Mouse (Mus musculus): Measurements from ENCODE around the gene Grcc10.

Grcc10 gene

DNA sequence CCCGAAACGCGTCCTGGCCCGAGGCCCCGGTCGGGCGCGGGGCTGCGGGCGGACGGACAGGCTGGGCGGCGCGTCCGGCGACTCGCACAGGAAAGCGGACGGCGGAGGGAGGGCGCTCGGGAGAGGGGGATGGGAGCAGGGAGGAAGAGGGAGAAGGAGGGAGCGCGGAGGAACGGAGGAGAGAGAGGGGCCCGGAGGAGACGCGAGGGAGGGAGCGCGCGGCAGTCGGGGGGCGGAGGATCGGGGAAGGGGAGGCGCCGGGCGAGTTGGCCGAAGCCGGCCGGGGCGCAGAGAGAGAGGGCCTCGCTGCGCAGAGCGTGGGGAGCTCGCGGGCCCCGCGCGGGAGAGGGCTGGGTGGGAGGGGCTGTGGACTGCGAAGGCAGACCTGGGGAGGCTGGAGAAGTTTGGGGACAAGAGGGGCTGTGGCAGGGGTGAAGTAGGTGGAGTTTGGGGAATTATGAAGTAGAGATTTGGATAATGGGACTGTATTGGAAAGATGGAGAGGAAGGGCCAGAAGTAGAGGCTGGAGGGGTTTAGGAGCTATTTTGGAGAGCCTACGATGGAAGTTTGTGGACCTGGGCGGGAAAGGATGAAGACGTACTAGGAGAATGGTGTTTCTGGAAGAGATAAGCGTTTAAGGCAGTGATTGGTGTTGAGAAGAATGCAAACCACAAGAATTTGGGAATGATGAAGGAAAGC is 15.6 kb upstream of the Grcc10 start:
- DNase-seq, result peak; percentile 85

- DNase-seq, result peak; percentile 64
Measured at GRCm38 (mm10) chr6:124755831-124756595, 14.8 kb upstream of the Grcc10 start, which contains the start of the genes Gm45234 and Atn1. Gene Gm45234, minus strand, starts transcription at chr6:124756021. Gene Atn1, minus strand, starts transcription at chr6:124756524.

DNA sequence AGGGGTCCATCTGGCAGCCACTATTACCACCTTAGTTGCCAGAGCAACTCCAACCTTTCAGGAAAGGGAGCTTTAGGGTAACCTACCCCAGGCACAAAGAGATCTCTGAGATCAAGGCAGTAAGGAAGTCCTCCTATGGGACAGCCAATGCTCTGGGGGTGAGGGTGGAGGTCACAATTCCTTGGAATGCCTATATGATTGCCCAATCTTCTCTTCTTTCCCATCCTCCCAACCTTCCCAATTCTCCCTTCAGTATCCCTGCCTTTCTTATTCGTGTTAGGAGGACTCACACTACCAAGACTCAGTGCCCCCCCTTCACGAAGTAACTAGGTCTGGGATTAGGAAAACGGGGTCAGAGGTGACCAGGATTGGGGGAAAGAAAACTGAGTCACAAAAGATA is 14.1 kb upstream of the Grcc10 start:
- DNase-seq, result no peak

DNA sequence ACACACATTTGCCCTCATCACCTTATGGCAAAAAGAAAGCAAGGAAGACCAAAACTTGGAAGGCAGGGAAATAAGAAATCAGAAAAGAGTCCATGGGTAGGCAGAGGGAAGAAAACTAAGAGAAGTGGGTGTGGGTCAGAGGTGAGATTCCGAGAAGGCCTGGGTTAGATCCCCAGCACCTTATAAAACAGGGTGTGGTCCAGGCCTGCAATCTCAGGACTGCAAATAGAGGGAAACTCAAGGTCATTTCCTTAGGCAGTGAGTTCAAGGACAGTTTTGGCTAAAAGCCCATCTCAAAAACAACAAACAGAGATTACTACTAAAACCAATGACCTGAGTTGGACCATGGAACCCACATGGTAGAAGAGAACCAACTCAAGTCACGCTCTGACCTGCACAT is 12.7 kb upstream of the Grcc10 start:
- DNase-seq, result no peak

- DNase-seq, result no peak
Measured at GRCm38 (mm10) chr6:124750405-124750804, 9.2 kb upstream of the Grcc10 start.

DNA sequence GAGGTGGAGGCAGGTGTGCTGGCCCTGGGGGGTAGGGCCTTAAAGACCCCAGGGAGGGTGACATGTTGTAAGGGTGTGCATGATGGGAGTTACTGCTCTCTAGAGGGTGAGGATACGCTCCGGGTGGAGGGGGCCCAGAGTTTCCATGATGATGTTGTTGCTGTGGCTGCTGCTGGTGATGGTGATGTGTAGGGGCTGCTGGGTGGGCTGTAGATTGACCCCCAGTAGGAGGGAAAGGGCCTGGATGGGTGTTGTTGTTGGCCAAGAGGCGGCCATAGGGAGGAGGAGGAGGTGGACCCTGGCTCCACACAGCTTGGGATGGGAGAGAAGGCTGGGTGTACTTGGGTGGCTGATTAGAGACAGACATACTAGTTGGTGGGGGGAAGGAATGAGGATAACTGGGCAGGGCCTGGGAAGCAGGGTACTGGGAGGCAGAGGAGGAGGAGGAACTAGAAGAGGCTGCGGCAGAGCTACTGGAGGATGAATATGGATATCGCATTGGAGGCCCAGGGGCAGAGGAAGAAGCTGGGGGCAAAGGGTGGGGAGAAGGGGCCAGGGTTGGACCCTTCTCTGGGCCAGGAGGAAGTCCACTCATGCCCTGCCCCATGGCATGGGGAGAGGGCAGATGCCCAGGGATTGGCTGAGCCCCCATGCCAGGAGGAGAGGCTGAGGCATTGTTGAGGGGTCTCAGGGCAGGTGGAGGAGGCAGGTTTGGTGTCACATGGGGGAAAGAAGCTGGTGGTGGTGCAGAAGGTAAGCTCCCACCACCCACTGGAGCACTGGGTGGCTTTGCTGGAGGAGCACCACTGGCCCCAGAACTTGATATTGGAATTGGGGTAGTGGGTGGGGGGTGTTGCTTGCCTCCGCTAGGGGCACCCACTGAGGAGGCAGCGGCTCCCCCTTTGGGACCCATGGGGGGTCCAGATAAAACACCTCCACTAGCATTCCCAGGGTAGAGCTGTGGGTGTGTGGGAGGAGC is 5.8 kb upstream of the Grcc10 start:
- DNase-seq, result no peak

- no peak for DNase-seq
Measured at GRCm38 (mm10) chr6:124746296-124746605, 5.1 kb upstream of the Grcc10 start.

DNA sequence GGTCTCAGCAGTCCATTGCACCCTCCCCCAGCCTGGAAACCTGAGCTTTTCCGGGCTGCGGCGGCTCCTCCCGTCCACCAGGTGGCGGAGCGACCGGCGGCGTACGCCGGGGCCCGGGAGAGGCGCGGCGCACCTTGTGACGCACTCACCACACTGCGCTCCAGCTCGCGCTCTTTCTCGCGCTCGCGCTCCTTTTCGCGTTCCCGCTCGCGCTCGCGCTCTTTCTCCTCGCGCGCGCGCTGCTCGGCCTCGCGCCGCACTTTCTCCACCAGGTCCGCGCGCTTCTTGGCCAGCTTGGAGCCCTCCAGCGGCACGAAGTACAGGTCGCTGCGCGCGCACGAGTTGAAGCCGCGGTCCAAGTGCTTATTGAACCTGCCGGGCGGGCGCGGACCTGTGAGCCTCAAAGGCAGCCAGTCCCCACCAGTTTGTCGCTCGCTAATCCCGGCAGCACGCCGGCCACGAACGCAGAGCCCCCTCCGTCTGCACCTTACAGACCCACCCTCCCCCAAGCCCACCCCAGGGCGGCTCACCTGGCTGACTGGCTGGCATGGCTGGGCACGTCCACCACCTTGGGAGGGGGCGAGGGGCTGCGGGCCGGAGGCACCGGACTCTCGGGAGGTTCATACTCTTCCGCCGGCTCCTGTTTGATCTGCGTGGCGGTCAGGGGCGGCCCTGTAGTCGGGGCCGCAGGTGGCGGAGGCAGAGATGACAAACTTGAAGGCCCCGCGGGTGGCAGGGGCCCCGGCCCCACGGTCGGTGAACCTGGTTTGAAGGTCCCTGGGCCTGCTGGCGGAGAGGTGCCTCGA is 4.5 kb upstream of the Grcc10 start:
- DNase-seq, result peak; percentile 95

- no peak for DNase-seq
Measured at GRCm38 (mm10) chr6:124744755-124745321, 3.7 kb upstream of the Grcc10 start.

- no peak for DNase-seq
Measured at GRCm38 (mm10) chr6:124743647-124744046, 2.5 kb upstream of the Grcc10 start.

DNA sequence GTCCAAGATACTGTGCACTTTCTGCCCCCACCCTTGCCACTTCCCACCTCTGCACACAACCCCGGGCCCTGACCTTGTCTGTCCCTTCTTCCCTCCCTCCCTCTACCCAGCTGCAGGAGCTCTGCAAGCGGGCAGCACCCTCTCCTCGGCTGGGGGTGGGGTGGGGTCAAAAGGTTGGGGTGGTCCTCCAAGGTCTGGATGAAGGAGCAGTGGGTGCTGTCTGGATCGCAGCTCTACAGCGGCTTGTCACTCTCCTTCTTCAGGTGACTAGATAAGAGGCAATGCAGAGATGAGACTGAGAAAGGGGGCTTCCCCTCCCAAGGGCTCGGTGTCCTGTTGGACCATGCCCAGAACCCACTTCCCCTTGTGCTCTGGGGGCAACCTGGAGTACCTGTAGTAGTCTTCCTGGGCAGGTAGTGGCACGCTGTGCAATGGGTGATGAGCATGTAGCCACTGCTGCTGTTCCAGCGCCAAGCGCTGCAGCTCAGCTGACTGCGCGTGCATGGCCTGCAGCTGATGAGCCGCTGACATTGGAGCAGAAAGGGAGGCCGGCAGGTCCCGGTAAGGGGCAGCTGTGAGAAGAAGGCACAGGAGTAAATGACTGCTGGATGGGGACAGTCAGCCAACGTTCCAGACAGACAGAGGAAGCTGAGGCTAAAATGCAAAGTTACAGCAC is 1.8 kb upstream of the Grcc10 start:
- DNase-seq, result no peak

- no peak for DNase-seq
Measured at GRCm38 (mm10) chr6:124741842-124742241, 668 bp upstream of the Grcc10 start.

GRCm38 (mm10) chr6:124740211-124740887 is 825 bp downstream of the Grcc10 start:
- peak; percentile 57 for DNase-seq

GRCm38 (mm10) chr6:124739231-124739796 is 1.9 kb downstream of the Grcc10 start:
- no peak for DNase-seq

DNA sequence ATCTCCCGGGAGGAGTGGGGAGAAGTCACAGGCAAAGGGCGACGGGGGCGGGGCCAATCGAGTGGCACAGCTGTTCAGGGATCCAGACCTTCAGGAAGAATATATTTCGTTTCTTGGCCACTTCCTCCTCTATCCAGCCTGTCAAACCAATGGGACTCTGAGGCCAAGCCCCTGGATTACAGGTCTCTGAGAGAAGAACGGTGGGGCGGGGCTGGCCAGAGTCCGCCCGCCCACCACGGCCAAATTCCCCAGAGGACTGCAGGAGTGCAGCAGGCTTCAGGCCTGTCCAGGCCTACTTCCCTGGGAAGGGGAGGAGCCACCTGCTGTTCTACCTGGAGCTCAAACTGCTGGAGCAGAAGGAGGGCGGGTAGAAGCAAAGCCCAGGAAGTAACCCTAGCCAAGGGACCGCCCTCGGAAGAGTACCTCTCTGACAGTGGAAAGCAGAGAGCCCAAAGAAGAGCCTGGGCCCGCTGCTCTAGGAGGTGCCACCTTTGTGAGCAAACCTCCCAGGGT is 2.6 kb downstream of the Grcc10 start, which contains the start of gene Ptpn6:
TSS of gene Ptpn6 (minus strand) at position 204 of the 513 bp plus-strand sequence.
- DNase-seq, result no peak

- DNase-seq, result no peak
Measured at GRCm38 (mm10) chr6:124737040-124737439, 4.1 kb downstream of the Grcc10 start.

GRCm38 (mm10) chr6:124734417-124734816 is 6.8 kb downstream of the Grcc10 start:
- DNase-seq, result no peak

- DNase-seq, result no peak
Measured at GRCm38 (mm10) chr6:124732476-124733370, 8.5 kb downstream of the Grcc10 start.

DNA sequence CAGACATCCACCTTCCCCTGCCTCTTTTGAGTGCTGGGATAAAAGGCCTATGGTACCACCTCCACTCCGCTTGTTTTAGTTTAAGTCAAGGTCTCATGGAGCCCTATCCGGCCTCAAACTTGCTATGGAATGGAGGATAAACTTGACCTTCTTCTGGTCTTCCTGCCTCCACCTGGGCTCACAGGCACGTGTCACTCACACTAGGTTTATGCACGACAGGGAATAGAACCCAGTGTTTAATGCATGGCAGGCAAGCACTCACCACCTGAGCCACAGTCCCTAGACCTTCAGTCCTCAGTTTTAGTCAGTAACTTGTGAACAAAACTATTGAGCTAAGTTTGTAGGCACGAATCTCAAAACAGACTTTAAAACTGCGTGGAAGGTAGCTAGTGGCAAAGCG is 10.1 kb downstream of the Grcc10 start:
- no peak for DNase-seq

All from right cerebral cortex, postnatal 14 days (tissue).